Mouse (Mus musculus) limb, embryonic 12.5 days (tissue): ENCODE measurements at regions not wholly inside any gene's neighbourhood (a gene's known extent, or its start where the extent isn't known, plus 50 kb on each side); places are given as distances from the start of the nearest gene placed in this dataset.

Source experiments
- ATAC-seq: fragments of 200-750 bp; cut with Nextera tagmentation; 2 replicates; pipeline ENCODE4 v1.8.0; 2017; ENCODE audit warnings: low read depth, moderate TSS enrichment; ENCODE audit not compliant: insufficient number of reproducible peaks, insufficient read depth, low FRiP score, low TSS enrichment
- H3K27ac ChIP-seq: fragments of 300-500 bp; sonication (generic); 2 replicates; pipeline ENCODE4 v1.5.1; 2016; ENCODE audit warnings: mild to moderate bottlenecking, moderate library complexity
- H3K27me3 ChIP-seq: fragments of 300-500 bp; sonication (generic); 2 replicates; pipeline ENCODE4 v1.6.1; 2016; ENCODE audit warnings: mild to moderate bottlenecking, moderate library complexity
- H3K36me3 ChIP-seq: fragments of 300-500 bp; sonication (generic); 2 replicates; pipeline ENCODE4 v1.6.1; 2016; ENCODE audit warnings: mild to moderate bottlenecking, moderate library complexity
- H3K4me1 ChIP-seq: fragments of 300-500 bp; sonication (generic); replicated peaks from 2 replicates; pipeline ENCODE4 v1.6.1; 2016
- H3K4me2 ChIP-seq: fragments of 300-500 bp; sonication (generic); 2 replicates; pipeline ENCODE4 v1.6.1; 2016; ENCODE audit warnings: mild to moderate bottlenecking, moderate library complexity
- H3K4me3 ChIP-seq: fragments of 300-500 bp; sonication (generic); replicated peaks from 2 replicates; pipeline ENCODE4 v1.5.1; 2016; ENCODE audit warnings: mild to moderate bottlenecking
- H3K9ac ChIP-seq: fragments of 300-500 bp; sonication (generic); replicated peaks from 2 replicates; pipeline ENCODE4 v1.6.1; 2016; ENCODE audit warnings: mild to moderate bottlenecking, moderate library complexity
- H3K9me3 ChIP-seq: fragments of 300-500 bp; sonication (generic); 2 replicates; pipeline ENCODE4 v1.6.1; 2016; ENCODE audit warnings: mild to moderate bottlenecking, moderate library complexity
- whole genome bisulfite sequencing: fragments of 180-500 bp; shearing (Covaris S2); methylation state at CpG from one replicate; pipeline ENCODE4 v1.1.7; 2016; 5-methylcytosine and 5-hydroxymethylcytosine counted together

- Histone ChIP-seq H3K9me3 (no peaks in the 10 kb centered on the region), H3K27me3 (no peaks in the 10 kb centered on the region), H3K9ac (no peak overlapping the region), H3K4me1 (no peaks in the 10 kb centered on the region), H3K36me3 (no peaks in the 10 kb centered on the region), H3K4me2 (no peak overlapping the region), H3K4me3 (no peak overlapping the region), H3K27ac (no peak overlapping the region)
- ATAC-seq = no peak
- 70% methylated on average over 6 of the region's 6 CpGs for WGBS
Observed at GRCm38 (mm10) chr12:52406386-52406785, 97.4 kb upstream of the Arhgap5 start.

DNA sequence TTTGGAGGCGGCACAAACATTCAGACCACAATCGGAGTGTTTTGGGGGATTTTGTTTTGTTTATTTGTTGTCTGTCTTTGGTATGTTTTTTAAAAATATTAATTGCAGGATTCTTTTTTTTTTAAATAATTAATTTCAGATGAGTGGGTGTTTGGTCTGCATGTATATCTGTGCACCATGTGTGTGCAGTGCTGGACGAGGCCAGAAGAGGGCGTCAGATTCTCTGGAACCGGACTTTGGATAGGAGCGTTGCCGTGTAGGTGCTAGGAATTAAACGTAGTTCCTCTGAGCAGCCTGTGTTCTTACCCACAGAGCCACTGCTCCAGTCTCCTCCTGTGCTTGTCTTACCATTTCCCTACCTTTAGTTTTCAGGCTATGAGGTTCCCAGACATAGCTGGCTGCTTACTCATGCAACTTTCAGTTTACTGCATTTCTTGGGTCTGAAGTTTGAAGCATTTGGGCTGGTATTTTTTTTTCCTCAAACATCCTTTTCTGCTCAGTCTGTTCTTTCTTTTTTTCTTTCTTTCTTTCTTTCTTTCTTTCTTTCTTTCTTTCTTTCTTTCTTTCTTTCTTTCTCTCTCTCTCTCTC, 95.4 kb upstream of the Arhgap5 start:
- H3K4me1 ChIP-seq = peaks cover 12% of the 10 kb centered on the region
- H3K27me3 ChIP-seq = no peaks in the 10 kb centered on the region
- no peak for ATAC-seq
- H3K9ac ChIP-seq = no peak overlapping the region
- no peak overlapping the region for H3K4me3 ChIP-seq
- H3K4me2 ChIP-seq = no peak overlapping the region
- 91% methylated on average over 8 of the region's 8 CpGs for WGBS
- H3K36me3 ChIP-seq = no peaks in the 10 kb centered on the region
- H3K9me3 ChIP-seq = no peaks in the 10 kb centered on the region
- no peak overlapping the region for H3K27ac ChIP-seq

GRCm38 (mm10) chr12:52409221-52409620, 94.6 kb upstream of the Arhgap5 start:
- Histone ChIP-seq H3K27ac (no peak overlapping the region), H3K9ac (no peak overlapping the region), H3K36me3 (no peaks in the 10 kb centered on the region), H3K4me1 (peaks cover 17% of the 10 kb centered on the region), H3K27me3 (no peaks in the 10 kb centered on the region), H3K4me3 (no peak overlapping the region), H3K9me3 (no peaks in the 10 kb centered on the region), H3K4me2 (no peak overlapping the region)
- ATAC-seq = no peak
- WGBS = 80% methylated on average over 3 of the region's 3 CpGs

DNA sequence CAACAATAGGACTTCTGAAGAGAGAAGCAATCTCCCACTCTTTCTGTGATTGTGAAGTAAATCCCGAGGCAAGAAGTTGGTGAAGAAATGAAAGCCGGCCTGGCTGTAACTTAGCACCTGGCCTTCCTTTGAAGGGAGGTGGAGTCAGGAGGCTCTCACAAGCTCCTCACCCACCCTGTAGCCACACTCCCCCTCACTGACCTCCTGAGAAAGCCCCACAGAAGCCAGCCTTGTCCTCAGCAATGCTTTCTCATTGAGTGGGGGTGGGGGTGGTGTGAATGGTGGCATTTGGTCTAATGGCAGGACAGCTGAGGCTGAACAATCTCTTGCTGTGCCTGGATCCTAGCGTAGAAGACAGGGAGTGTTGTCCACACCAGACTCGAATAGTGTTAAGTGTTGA, 91.6 kb upstream of the Arhgap5 start:
- Histone ChIP-seq H3K9ac (no peak overlapping the region), H3K27ac (peak overlapping the region; percentile 59; the same call in 1 of the 2 replicates), H3K4me2 (no peak overlapping the region), H3K27me3 (0 out of 2 replicates have a peak, but pooled peaks cover 3% of the 10 kb centered on the region), H3K36me3 (no peaks in the 10 kb centered on the region), H3K9me3 (no peaks in the 10 kb centered on the region), H3K4me3 (no peak overlapping the region), H3K4me1 (peaks cover 17% of the 10 kb centered on the region)
- 66% methylated on average over 4 of the region's 4 CpGs for WGBS
- 0 out of 2 replicates have a peak, but pooled peaks have one; percentile 52 for ATAC-seq

GRCm38 (mm10) chr12:52413046-52413473, 90.7 kb upstream of the Arhgap5 start:
- no peaks in the 10 kb centered on the region for H3K36me3 ChIP-seq
- peak overlapping the region; percentile 59 for H3K27ac ChIP-seq
- WGBS = 37% methylated on average over 8 of the region's 8 CpGs
- ATAC-seq = no peak
- no peak overlapping the region for H3K9ac ChIP-seq
- H3K27me3 ChIP-seq = 0 out of 2 replicates have a peak, but pooled peaks cover 3% of the 10 kb centered on the region
- H3K4me2 ChIP-seq = peak overlapping the region; percentile 19
- H3K4me1 ChIP-seq = peaks cover 17% of the 10 kb centered on the region
- no peaks in the 10 kb centered on the region for H3K9me3 ChIP-seq
- no peak overlapping the region for H3K4me3 ChIP-seq

GRCm38 (mm10) chr12:52422729-52423128, 81.0 kb upstream of the Arhgap5 start:
- 96% methylated on average over 1 of the region's 1 CpGs for WGBS
- no peaks in the 10 kb centered on the region for H3K27me3 ChIP-seq
- ATAC-seq = no peak

GRCm38 (mm10) chr12:52424336-52425034, 79.3 kb upstream of the Arhgap5 start:
- Histone ChIP-seq H3K36me3 (no peaks in the 10 kb centered on the region), H3K27me3 (no peaks in the 10 kb centered on the region), H3K4me3 (no peak overlapping the region), H3K4me1 (no peaks in the 10 kb centered on the region), H3K4me2 (no peak overlapping the region), H3K9ac (no peak overlapping the region), H3K9me3 (no peaks in the 10 kb centered on the region), H3K27ac (no peak overlapping the region)
- ATAC-seq = no peak
- WGBS = 79% methylated on average over 3 of the region's 3 CpGs

More at GRCm38 (mm10) chr12:52422729-52423128, 81.0 kb upstream of the Arhgap5 start:
- no peak overlapping the region for H3K27ac ChIP-seq
- H3K9me3 ChIP-seq = no peaks in the 10 kb centered on the region
- H3K9ac ChIP-seq = no peak overlapping the region
- no peak overlapping the region for H3K4me2 ChIP-seq
- no peak overlapping the region for H3K4me3 ChIP-seq
- no peaks in the 10 kb centered on the region for H3K4me1 ChIP-seq
- no peaks in the 10 kb centered on the region for H3K36me3 ChIP-seq

DNA sequence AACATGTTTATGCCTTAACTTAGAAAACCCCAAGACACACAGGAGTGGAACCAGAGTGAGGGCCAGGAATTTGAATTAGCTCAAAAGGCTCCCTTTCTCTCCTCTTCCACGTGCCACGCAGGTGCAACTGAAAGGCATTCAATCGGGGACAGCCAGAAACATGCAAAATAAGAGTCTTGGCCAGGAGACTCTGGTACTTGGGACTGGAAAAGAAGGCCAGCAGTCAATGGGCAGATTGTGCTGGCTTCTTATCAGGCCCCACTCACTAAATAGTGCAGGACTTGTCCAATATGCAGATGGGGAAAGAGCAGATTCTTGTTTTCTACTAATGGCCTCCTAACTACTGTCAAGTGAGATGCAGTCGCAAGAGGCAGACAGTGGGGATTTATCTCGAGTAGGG, 73.8 kb upstream of the Arhgap5 start:
- Histone ChIP-seq H3K4me2 (no peak overlapping the region), H3K9ac (no peak overlapping the region), H3K9me3 (no peaks in the 10 kb centered on the region), H3K36me3 (no peaks in the 10 kb centered on the region), H3K27me3 (no peaks in the 10 kb centered on the region), H3K4me3 (no peak overlapping the region), H3K27ac (no peak overlapping the region), H3K4me1 (no peaks in the 10 kb centered on the region)
- no peak for ATAC-seq
- WGBS = 80% methylated on average over 5 of the region's 5 CpGs

DNA sequence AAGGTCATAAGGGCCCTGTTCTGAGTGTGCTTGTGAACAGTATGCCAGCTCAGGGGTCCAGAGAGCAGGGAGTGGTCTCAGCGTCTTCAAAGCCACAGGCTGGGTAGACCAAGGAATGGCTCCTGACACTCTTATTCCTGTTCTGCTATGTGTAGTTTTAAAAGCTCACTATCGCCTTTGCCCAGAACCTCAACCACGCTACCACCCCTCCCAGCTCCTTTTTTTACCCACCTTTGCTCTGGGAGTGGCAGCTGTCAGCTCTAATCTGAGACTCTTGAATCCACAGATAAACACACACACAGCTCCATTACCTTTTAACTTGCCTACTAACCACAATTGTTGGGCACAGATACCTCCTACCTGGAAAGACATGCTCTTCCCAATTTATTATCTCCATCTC, 71.8 kb upstream of the Arhgap5 start:
- H3K36me3 ChIP-seq = no peaks in the 10 kb centered on the region
- no peak overlapping the region for H3K4me3 ChIP-seq
- whole genome bisulfite sequencing = 80% methylated on average over 3 of the region's 3 CpGs
- no peaks in the 10 kb centered on the region for H3K27me3 ChIP-seq
- no peak overlapping the region for H3K9ac ChIP-seq
- H3K4me1 ChIP-seq = no peaks in the 10 kb centered on the region
- H3K9me3 ChIP-seq = no peaks in the 10 kb centered on the region
- H3K4me2 ChIP-seq = no peak overlapping the region
- ATAC-seq = no peak
- H3K27ac ChIP-seq = no peak overlapping the region

- H3K27ac ChIP-seq = no peak overlapping the region
- no peak overlapping the region for H3K4me2 ChIP-seq
- H3K9me3 ChIP-seq = no peaks in the 10 kb centered on the region
- H3K9ac ChIP-seq = no peak overlapping the region
- no peaks in the 10 kb centered on the region for H3K36me3 ChIP-seq
- H3K4me3 ChIP-seq = no peak overlapping the region
- no peaks in the 10 kb centered on the region for H3K27me3 ChIP-seq
- ATAC-seq = no peak
- H3K4me1 ChIP-seq = no peaks in the 10 kb centered on the region
- 79% methylated on average over 2 of the region's 2 CpGs for WGBS
Observed at GRCm38 (mm10) chr12:52434021-52434420, 69.8 kb upstream of the Arhgap5 start.

DNA sequence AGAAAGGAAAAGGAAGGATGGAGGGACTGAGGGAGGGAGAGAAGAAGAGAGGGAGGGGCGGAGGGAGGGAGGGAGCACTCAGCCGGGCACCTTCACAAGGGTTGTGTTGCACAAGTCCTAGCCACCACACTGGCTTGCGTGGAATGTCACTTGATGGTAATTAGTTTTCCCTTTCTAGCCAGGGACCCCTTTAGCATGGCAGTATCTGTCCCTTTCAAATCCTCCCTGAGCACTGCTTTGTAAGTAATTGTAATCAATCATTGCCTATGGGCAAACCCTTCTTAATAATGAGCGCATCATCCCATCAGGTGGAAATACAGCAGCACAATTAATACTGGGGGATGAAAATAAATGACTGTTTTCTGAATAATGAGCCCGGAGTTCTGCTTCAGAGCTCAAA, 68.5 kb upstream of the Arhgap5 start:
- no peaks in the 10 kb centered on the region for H3K27me3 ChIP-seq
- no peak overlapping the region for H3K9ac ChIP-seq
- no peaks in the 10 kb centered on the region for H3K4me1 ChIP-seq
- H3K36me3 ChIP-seq = no peaks in the 10 kb centered on the region
- ATAC-seq = no peak
- H3K4me2 ChIP-seq = no peak overlapping the region
- 82% methylated on average over 5 of the region's 5 CpGs for WGBS
- no peak overlapping the region for H3K4me3 ChIP-seq
- no peak overlapping the region for H3K27ac ChIP-seq
- no peaks in the 10 kb centered on the region for H3K9me3 ChIP-seq

GRCm38 (mm10) chr12:52435795-52436211, 68.0 kb upstream of the Arhgap5 start:
- ATAC-seq = no peak
- no peak overlapping the region for H3K27ac ChIP-seq

More at GRCm38 (mm10) chr12:52435795-52436211, 68.0 kb upstream of the Arhgap5 start:
- Histone ChIP-seq H3K9ac (no peak overlapping the region), H3K9me3 (no peaks in the 10 kb centered on the region), H3K27me3 (no peaks in the 10 kb centered on the region), H3K4me1 (no peaks in the 10 kb centered on the region), H3K4me3 (no peak overlapping the region), H3K36me3 (no peaks in the 10 kb centered on the region), H3K4me2 (no peak overlapping the region)
- WGBS = 79% methylated on average over 16 of the region's 16 CpGs
